Mouse (Mus musculus) thymus, adult 2 months (tissue): ENCODE results near the gene Wipf3.

Source experiments
- CTCF ChIP-seq: fragments of 200-500 bp; IDR thresholded peaks from 2 replicates; pipeline ENCODE4 v1.5.1; 2012; ENCODE audit warnings: mild to moderate bottlenecking, control low read depth, low read length, moderate library complexity, borderline replicate concordance; ENCODE audit not compliant: control insufficient read depth, poor library complexity, insufficient read depth; ENCODE audit errors: extremely low read depth
- POLR2A ChIP-seq: fragments of 200-500 bp; IDR thresholded peaks from 2 replicates; pipeline ENCODE4 v1.6.1; 2012; ENCODE audit warnings: mild to moderate bottlenecking, low read length, control low read depth, moderate library complexity; ENCODE audit not compliant: control insufficient read depth, poor library complexity, insufficient read depth; ENCODE audit errors: extremely low read depth

DNA sequence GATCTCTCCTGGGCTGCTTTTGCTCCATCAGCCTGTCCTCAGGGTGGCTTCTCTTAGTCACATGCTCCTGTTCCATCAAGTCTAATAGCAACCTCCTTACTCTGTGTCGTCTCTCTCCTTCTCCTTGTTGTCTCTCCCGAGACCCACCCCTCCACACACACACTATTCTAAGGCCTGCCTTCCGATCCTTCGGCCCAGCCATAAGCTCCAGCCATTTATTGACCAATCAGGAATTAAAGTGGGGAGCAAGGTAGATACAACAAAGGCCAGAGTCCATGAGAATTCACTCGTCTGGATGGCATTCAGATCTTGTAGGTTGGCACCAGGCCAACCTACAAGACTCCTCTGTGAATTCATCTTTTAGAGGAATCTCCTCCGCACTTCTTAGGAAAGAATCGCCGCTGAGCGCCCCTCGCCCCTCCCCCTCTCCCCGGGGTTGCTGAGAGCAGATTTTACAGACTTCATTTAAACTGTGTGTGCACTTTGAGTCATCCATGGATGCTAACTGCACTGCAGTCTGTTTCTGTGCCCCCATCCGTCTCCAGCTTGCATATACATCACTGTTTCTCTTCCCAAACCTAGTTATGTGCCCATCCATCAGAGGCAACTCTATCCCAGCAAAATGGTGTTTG lies 45.4 kb upstream of the Wipf3 start:
- TF ChIP-seq CTCF = no peak
- no peak for TF ChIP-seq POLR2A
